Mouse (Mus musculus): ENCODE measurements around the gene Calr4. TPM values are rescaled to one million over a fixed set of nuclear protein-coding genes. Genes with fewer than 3 reads are reported as not detected.

Calr4 gene
- polyA plus RNA-seq, 1 experiment from 2014 or later: 0.45 TPM

DNA sequence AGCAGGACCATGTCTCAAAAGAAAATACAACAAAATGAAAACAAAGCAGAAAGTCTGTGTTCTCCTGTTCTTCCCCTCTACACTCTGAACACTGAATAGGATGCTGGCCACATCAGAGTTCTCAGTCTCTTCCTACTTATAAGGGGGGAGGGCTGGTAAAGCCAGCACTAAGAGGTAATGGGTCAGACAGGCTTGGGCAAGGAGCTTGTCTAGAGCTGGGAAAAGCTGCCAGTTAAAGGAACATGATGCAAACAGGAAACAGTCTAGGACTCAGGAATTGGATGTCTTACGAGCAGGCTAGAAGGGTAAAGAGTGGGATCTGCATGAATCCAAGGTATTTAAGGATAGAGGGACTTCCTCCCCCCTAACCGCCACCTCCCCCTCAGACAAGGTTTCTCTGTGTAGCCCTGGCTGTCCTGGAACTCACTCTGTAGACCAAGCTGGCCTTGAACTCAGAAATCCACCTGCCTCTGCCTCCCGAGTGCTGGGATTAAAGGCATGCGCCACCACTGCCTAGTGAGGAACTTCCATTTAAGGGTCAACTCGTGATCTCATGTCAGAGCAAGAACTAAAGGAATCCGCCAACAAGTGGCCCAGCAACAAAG is 10.8 kb downstream of the Calr4 start:
- ATAC-seq (ENCODE audit: low FRiP score, low TSS enrichment): no peak
- Histone ChIP-seq H3K9me3 (ENCODE audit: control insufficient read depth, low read length) (no peaks in the 10 kb centered on the region), H3K27me3 (ENCODE audit: control insufficient read depth, insufficient read depth, low read length) (no peaks in the 10 kb centered on the region), H3K27ac (ENCODE audit: low read depth, low read length) (no peak overlapping the region), H3K4me1 (ENCODE audit: control insufficient read depth, insufficient read depth, low read length) (no peaks in the 10 kb centered on the region), H3K4me2 (replicated peaks; ENCODE audit: low read depth, low read length) (no peak overlapping the region), H3K9ac (ENCODE audit: low read depth, low read length) (no peak overlapping the region), H3K36me3 (ENCODE audit: control insufficient read depth, insufficient read depth, low read length) (no peaks in the 10 kb centered on the region), H3K4me3 (ENCODE audit: low read length) (no peak overlapping the region)
- 86% methylated on average over 6 of the region's 6 CpGs for WGBS

DNA sequence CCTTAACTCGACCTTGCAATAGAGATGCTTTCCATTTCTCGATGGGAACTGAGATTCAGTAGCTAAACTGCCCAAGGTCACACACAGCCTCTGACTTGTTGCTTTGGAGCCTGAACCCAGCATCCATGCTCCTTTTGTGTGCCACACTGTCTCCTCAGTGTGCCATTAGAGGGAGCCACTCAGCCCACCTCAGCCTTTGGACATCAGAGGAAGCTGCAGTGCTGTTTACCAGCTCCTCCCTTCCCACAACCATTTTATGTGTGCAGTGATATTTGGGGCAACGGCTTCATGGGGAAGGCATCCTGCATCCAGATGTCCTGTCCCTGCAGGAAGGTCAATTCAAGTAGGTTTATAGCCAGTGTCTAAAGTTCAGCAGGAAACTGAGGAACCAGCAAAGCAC is 17.3 kb downstream of the Calr4 start:
- no peaks in the 10 kb centered on the region for H3K36me3 ChIP-seq (ENCODE audit: control insufficient read depth, insufficient read depth, low read length)
- no peak overlapping the region for H3K4me2 ChIP-seq (replicated peaks; ENCODE audit: low read depth, low read length)
- H3K4me1 ChIP-seq (ENCODE audit: control insufficient read depth, insufficient read depth, low read length): no peaks in the 10 kb centered on the region
- ATAC-seq (ENCODE audit: low FRiP score, low TSS enrichment): no peak
- H3K27me3 ChIP-seq (ENCODE audit: control insufficient read depth, insufficient read depth, low read length): no peaks in the 10 kb centered on the region
- H3K9me3 ChIP-seq (ENCODE audit: control insufficient read depth, low read length): no peaks in the 10 kb centered on the region
- no peak overlapping the region for H3K9ac ChIP-seq (ENCODE audit: low read depth, low read length)
- H3K27ac ChIP-seq (ENCODE audit: low read depth, low read length): no peak overlapping the region
- 31% methylated on average over 3 of the region's 3 CpGs for WGBS
- no peak overlapping the region for H3K4me3 ChIP-seq (ENCODE audit: low read length)

- no peaks in the 10 kb centered on the region for H3K4me1 ChIP-seq (ENCODE audit: control insufficient read depth, insufficient read depth, low read length)
- H3K9ac ChIP-seq (ENCODE audit: low read depth, low read length): no peak overlapping the region
- no peak overlapping the region for H3K4me2 ChIP-seq (replicated peaks; ENCODE audit: low read depth, low read length)
- H3K27ac ChIP-seq (ENCODE audit: low read depth, low read length): no peak overlapping the region
- H3K4me3 ChIP-seq (ENCODE audit: low read length): no peak overlapping the region
- no peaks in the 10 kb centered on the region for H3K9me3 ChIP-seq (ENCODE audit: control insufficient read depth, low read length)
- WGBS: 75% methylated on average over 4 of the region's 4 CpGs
- H3K36me3 ChIP-seq (ENCODE audit: control insufficient read depth, insufficient read depth, low read length): no peaks in the 10 kb centered on the region
- ATAC-seq (ENCODE audit: low FRiP score, low TSS enrichment): no peak
- no peaks in the 10 kb centered on the region for H3K27me3 ChIP-seq (ENCODE audit: control insufficient read depth, insufficient read depth, low read length)
Measured at GRCm38 (mm10) chr4:109252199-109252598, 17.9 kb downstream of the Calr4 start.

DNA sequence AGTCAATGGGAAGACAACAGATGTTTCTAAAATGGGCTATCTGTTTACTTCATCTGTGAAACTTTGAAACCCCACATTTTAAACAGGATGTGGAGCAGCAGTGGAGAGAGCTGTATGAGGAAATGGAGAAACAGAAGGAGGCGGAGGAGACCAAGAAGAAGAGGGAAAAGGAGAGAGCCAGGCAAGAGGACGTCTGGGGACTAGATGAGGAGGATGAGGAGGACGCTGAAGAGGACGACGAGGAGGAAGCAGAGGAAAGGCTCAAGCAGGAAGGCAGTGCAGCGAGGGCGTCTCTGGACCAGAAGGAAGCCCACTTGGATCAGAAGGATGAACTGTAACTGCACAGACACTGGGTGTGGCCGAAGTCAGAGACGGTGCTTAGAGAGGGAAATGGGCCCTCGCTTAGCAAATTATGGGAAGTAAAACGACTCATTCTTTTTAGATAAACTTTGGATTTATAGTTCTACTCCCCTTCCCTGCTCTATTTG is 19.4 kb downstream of the Calr4 start:
- H3K4me2 ChIP-seq (replicated peaks; ENCODE audit: low read depth, low read length): no peak overlapping the region
- 71% methylated on average over 11 of the region's 11 CpGs for WGBS
- H3K27me3 ChIP-seq (ENCODE audit: control insufficient read depth, insufficient read depth, low read length): no peaks in the 10 kb centered on the region
- no peak overlapping the region for H3K4me3 ChIP-seq (ENCODE audit: low read length)
- H3K9ac ChIP-seq (ENCODE audit: low read depth, low read length): no peak overlapping the region
- H3K36me3 ChIP-seq (ENCODE audit: control insufficient read depth, insufficient read depth, low read length): no peaks in the 10 kb centered on the region
- H3K27ac ChIP-seq (ENCODE audit: low read depth, low read length): no peak overlapping the region
- no peaks in the 10 kb centered on the region for H3K9me3 ChIP-seq (ENCODE audit: control insufficient read depth, low read length)
- no peak for ATAC-seq (ENCODE audit: low FRiP score, low TSS enrichment)
- H3K4me1 ChIP-seq (ENCODE audit: control insufficient read depth, insufficient read depth, low read length): no peaks in the 10 kb centered on the region

DNA sequence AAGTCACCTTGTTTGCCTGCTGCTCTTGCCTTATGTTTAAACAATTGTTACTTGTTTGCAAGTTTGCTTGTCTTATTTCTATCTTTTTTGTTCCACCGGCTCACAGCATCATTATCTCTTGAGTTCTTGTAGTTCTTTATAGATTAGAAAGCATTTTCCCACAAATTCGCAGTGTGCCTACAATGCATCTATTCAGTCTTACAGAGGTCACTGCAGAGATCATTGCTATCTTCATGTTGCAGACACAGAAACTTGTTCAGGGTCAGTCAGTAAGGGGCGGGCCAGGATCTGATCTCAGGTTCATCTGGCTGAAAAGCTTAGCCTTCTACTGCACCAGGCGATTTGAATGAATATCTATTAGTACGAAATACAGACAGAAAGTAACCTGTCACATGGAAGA is 20.2 kb downstream of the Calr4 start:
- no peak overlapping the region for H3K27ac ChIP-seq (ENCODE audit: low read depth, low read length)

DNA sequence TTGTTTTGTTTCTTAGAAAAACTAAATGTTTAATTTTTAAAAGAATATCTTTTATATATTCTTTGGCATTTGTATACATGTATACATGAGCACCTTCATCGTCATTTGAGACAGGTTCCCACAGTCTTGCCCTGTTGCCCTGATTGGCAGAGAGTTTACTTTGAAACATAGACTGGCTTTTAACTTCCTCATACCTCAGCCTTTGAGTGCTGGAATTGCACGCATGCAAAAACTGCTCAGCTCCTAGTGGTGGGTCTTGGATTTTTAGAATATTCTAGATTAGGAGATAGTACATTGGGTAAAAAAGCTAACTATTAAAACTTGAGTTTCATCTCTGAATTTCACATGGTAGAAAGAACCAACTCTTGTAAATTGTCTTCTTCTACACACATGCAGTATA is 21.0 kb downstream of the Calr4 start:
- no peak for ATAC-seq (ENCODE audit: low FRiP score, low TSS enrichment)
- Histone ChIP-seq H3K36me3 (ENCODE audit: control insufficient read depth, insufficient read depth, low read length) (no peaks in the 10 kb centered on the region), H3K4me3 (ENCODE audit: low read length) (no peak overlapping the region), H3K27me3 (ENCODE audit: control insufficient read depth, insufficient read depth, low read length) (no peaks in the 10 kb centered on the region), H3K9me3 (ENCODE audit: control insufficient read depth, low read length) (no peaks in the 10 kb centered on the region), H3K27ac (ENCODE audit: low read depth, low read length) (no peak overlapping the region), H3K9ac (ENCODE audit: low read depth, low read length) (no peak overlapping the region), H3K4me1 (ENCODE audit: control insufficient read depth, insufficient read depth, low read length) (no peaks in the 10 kb centered on the region), H3K4me2 (replicated peaks; ENCODE audit: low read depth, low read length) (no peak overlapping the region)
- WGBS: 61% methylated on average over 2 of the region's 2 CpGs

More for the DNA sequence above, 20.2 kb downstream of the Calr4 start:
- no peak overlapping the region for H3K4me2 ChIP-seq (replicated peaks; ENCODE audit: low read depth, low read length)
- no peaks in the 10 kb centered on the region for H3K36me3 ChIP-seq (ENCODE audit: control insufficient read depth, insufficient read depth, low read length)
- no peaks in the 10 kb centered on the region for H3K27me3 ChIP-seq (ENCODE audit: control insufficient read depth, insufficient read depth, low read length)
- ATAC-seq (ENCODE audit: low FRiP score, low TSS enrichment): no peak
- H3K9ac ChIP-seq (ENCODE audit: low read depth, low read length): no peak overlapping the region
- no peaks in the 10 kb centered on the region for H3K4me1 ChIP-seq (ENCODE audit: control insufficient read depth, insufficient read depth, low read length)
- no peaks in the 10 kb centered on the region for H3K9me3 ChIP-seq (ENCODE audit: control insufficient read depth, low read length)
- WGBS: 87% methylated on average over 5 of the region's 5 CpGs
- no peak overlapping the region for H3K4me3 ChIP-seq (ENCODE audit: low read length)

- H3K4me2 ChIP-seq (replicated peaks; ENCODE audit: low read depth, low read length): no peak overlapping the region
- ATAC-seq (ENCODE audit: low FRiP score, low TSS enrichment): no peak
- no peak overlapping the region for H3K27ac ChIP-seq (ENCODE audit: low read depth, low read length)
- no peaks in the 10 kb centered on the region for H3K9me3 ChIP-seq (ENCODE audit: control insufficient read depth, low read length)
- 84% methylated on average over 11 of the region's 11 CpGs for WGBS
- no peaks in the 10 kb centered on the region for H3K27me3 ChIP-seq (ENCODE audit: control insufficient read depth, insufficient read depth, low read length)
- H3K4me1 ChIP-seq (ENCODE audit: control insufficient read depth, insufficient read depth, low read length): no peaks in the 10 kb centered on the region
- no peak overlapping the region for H3K4me3 ChIP-seq (ENCODE audit: low read length)
- no peak overlapping the region for H3K9ac ChIP-seq (ENCODE audit: low read depth, low read length)
- no peaks in the 10 kb centered on the region for H3K36me3 ChIP-seq (ENCODE audit: control insufficient read depth, insufficient read depth, low read length)
Measured at GRCm38 (mm10) chr4:109255727-109256417, 21.6 kb downstream of the Calr4 start.

DNA sequence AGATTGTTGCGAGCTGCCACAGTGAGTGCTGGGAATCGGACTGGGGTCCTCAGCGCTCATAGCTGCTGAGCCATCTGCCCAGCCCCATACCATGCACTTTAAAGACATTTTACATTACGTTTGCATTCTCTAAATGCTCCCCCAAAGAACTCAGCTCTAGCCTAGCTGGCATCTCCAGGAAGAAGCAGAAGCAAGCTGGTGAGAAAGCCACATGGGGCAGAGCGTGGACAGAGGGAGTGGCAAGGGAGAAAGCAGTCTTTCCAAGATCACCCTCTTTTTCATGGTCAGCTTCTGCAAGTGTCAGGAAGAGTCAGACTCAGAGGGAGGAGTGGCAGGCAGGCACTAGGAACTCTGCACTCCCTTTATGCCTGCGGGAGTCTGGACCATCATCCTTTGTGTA is 22.5 kb downstream of the Calr4 start:
- no peak overlapping the region for H3K9ac ChIP-seq (ENCODE audit: low read depth, low read length)
- ATAC-seq (ENCODE audit: low FRiP score, low TSS enrichment): no peak
- WGBS: 83% methylated on average over 6 of the region's 6 CpGs

DNA sequence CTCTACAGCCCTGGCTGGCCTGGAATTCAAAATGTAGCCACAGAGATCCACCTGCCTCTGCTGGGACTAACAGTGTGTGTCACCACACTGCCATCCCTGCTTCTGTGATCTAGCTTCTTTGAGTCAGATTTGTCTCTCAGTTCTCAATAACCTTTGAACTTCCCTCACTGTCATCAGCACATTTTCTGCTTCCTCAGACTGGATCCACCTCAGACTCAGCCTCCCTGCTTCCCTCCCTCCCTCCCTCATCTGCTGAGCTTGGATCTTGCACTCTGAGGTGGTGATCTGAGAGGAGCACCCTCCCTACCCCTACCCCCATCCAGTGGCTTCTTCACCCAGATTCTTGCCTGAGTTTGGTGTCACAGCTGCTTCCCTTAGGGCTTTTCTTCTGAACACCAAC is 23.4 kb downstream of the Calr4 start:
- no peak for ATAC-seq (ENCODE audit: low FRiP score, low TSS enrichment)
- no peak overlapping the region for H3K9ac ChIP-seq (ENCODE audit: low read depth, low read length)
- no peaks in the 10 kb centered on the region for H3K4me1 ChIP-seq (ENCODE audit: control insufficient read depth, insufficient read depth, low read length)
- H3K4me2 ChIP-seq (replicated peaks; ENCODE audit: low read depth, low read length): no peak overlapping the region
- H3K36me3 ChIP-seq (ENCODE audit: control insufficient read depth, insufficient read depth, low read length): no peaks in the 10 kb centered on the region
- no peak overlapping the region for H3K27ac ChIP-seq (ENCODE audit: low read depth, low read length)
- H3K4me3 ChIP-seq (ENCODE audit: low read length): no peak overlapping the region
- no peaks in the 10 kb centered on the region for H3K9me3 ChIP-seq (ENCODE audit: control insufficient read depth, low read length)
- H3K27me3 ChIP-seq (ENCODE audit: control insufficient read depth, insufficient read depth, low read length): no peaks in the 10 kb centered on the region

More for the DNA sequence above, 22.5 kb downstream of the Calr4 start:
- Histone ChIP-seq H3K9me3 (ENCODE audit: control insufficient read depth, low read length) (no peaks in the 10 kb centered on the region), H3K27ac (ENCODE audit: low read depth, low read length) (no peak overlapping the region), H3K4me3 (ENCODE audit: low read length) (no peak overlapping the region), H3K27me3 (ENCODE audit: control insufficient read depth, insufficient read depth, low read length) (no peaks in the 10 kb centered on the region), H3K4me2 (replicated peaks; ENCODE audit: low read depth, low read length) (no peak overlapping the region), H3K36me3 (ENCODE audit: control insufficient read depth, insufficient read depth, low read length) (no peaks in the 10 kb centered on the region), H3K4me1 (ENCODE audit: control insufficient read depth, insufficient read depth, low read length) (no peaks in the 10 kb centered on the region)

Measured in kidney, embryonic 14.5 days (tissue).